Mouse (Mus musculus) midbrain, postnatal 0 days (tissue): ENCODE data around the gene Rab11fip3. TPM values are rescaled to one million over a fixed set of nuclear protein-coding genes. Genes with fewer than 3 reads are reported as not detected.
A peak's percentile ranks its signal among the peaks of the same experiment; 100 is the strongest.
"Not testable (repeated sequence)": the region's sequence is repeated elsewhere in the genome, so short reads cannot be mapped to it uniquely, and the experiment has no call there.

Source experiments
- ATAC-seq: fragments of 200-750 bp; cut with Nextera tagmentation; 2 replicates; pipeline ENCODE4 v1.8.0; 2017; ENCODE audit warnings: moderate number of reproducible peaks, mild to moderate bottlenecking, moderate TSS enrichment, moderate library complexity; ENCODE audit not compliant: low FRiP score
- DNase-seq: peaks from one replicate; pipeline ENCODE4 v3.0.0-alpha.2; 2015; ENCODE audit warnings: low spot score
- H3K27ac ChIP-seq: fragments of 300-500 bp; sonication (generic); 2 replicates; pipeline ENCODE4 v1.5.1; 2014; ENCODE audit warnings: low read depth, mild to moderate bottlenecking, low read length, mixed read lengths
- H3K27me3 ChIP-seq: fragments of 300-500 bp; sonication (generic); 2 replicates; pipeline ENCODE4 v1.6.1; 2014; ENCODE audit warnings: low read length, control low read depth, mixed read lengths; ENCODE audit not compliant: insufficient read depth
- H3K36me3 ChIP-seq: fragments of 300-500 bp; sonication (generic); 2 replicates; pipeline ENCODE4 v1.6.1; 2014; ENCODE audit warnings: low read length, control low read depth, mixed read lengths; ENCODE audit not compliant: insufficient read depth
- H3K4me1 ChIP-seq: fragments of 300-500 bp; sonication (generic); 2 replicates; pipeline ENCODE4 v1.6.1; 2014; ENCODE audit warnings: mild to moderate bottlenecking, control low read depth, antibody characterized with exemption, low read length, mixed read lengths; ENCODE audit not compliant: insufficient read depth
- H3K4me2 ChIP-seq: fragments of 300-500 bp; sonication (generic); 2 replicates; pipeline ENCODE4 v1.6.1; 2014; ENCODE audit warnings: low read depth, mild to moderate bottlenecking, low read length, mixed read lengths; ENCODE audit not compliant: poor library complexity, severe bottlenecking
- H3K4me3 ChIP-seq: fragments of 300-500 bp; sonication (generic); 2 replicates; pipeline ENCODE4 v1.5.1; 2014; ENCODE audit warnings: low read depth, mild to moderate bottlenecking, low read length, moderate library complexity
- H3K9ac ChIP-seq: fragments of 300-500 bp; sonication (generic); replicated peaks from 2 replicates; pipeline ENCODE4 v1.6.1; 2014; ENCODE audit warnings: mild to moderate bottlenecking, low read length, moderate library complexity, mixed read lengths; ENCODE audit not compliant: poor library complexity, severe bottlenecking
- H3K9me3 ChIP-seq: fragments of 300-500 bp; sonication (generic); 2 replicates; pipeline ENCODE4 v1.6.1; 2016; ENCODE audit warnings: low read length, control low read depth
- CTCF ChIP-seq: IDR thresholded peaks from 2 replicates; pipeline ENCODE4 v1.5.1; 2016; ENCODE audit warnings: antibody characterized with exemption, mild to moderate bottlenecking
- WGBS: fragments of 180-500 bp; shearing (Covaris S2); extraction: QIAGEN DNeasy Blood & Tissue Kit; methylation state at CpG from one replicate; pipeline ENCODE4 v1.1.7; 2014; 5-methylcytosine and 5-hydroxymethylcytosine counted together
- polyA plus RNA-seq: library from polyadenylated mRNA; unstranded; fragments of >200 nt; fragmentation: Nextera tagmentation; extraction: Ambion mirVana; gene quantifications from 2 replicates; pipeline ENCODE4 v1.2.1, GENCODE M21; 2015
- total RNA-seq: library from RNA; depleted of rRNA; stranded (reverse); fragments of >200 nt; gene quantifications from 2 replicates; pipeline ENCODE4 v1.2.3, GENCODE M21; 2014

Rab11fip3 gene
- total and polyA plus RNA-seq, 2 experiments from 2014 or later = 18.3 to 34.7 TPM

- DNase-seq = no peak
- Histone ChIP-seq H3K27ac (no peak overlapping the region), H3K4me1 (no peaks in the 10 kb centered on the region), H3K9ac (no peak overlapping the region), H3K36me3 (no peaks in the 10 kb centered on the region), H3K4me3 (no peak overlapping the region), H3K4me2 (no peak overlapping the region), H3K27me3 (peaks cover 1% of the 10 kb centered on the region; the same call in 1 of the 2 replicates), H3K9me3 (no peaks in the 10 kb centered on the region)
- no peak for ATAC-seq
- no peak for TF ChIP-seq CTCF
- 63% methylated on average over 4 of the region's 4 CpGs for WGBS
Observed at GRCm38 (mm10) chr17:26105619-26106018, 36.3 kb upstream of the Rab11fip3 start.

GRCm38 (mm10) chr17:26101478-26101877 is 32.1 kb upstream of the Rab11fip3 start:
- H3K27me3 ChIP-seq = no peaks in the 10 kb centered on the region
- H3K4me3 ChIP-seq = no peak overlapping the region
- no peak for ATAC-seq
- H3K4me1 ChIP-seq = no peaks in the 10 kb centered on the region
- H3K9me3 ChIP-seq = no peaks in the 10 kb centered on the region
- WGBS = 42% methylated on average over 3 of the region's 4 CpGs
- no peak overlapping the region for H3K4me2 ChIP-seq
- no peak for DNase-seq
- no peaks in the 10 kb centered on the region for H3K36me3 ChIP-seq
- no peak for TF ChIP-seq CTCF
- H3K9ac ChIP-seq = no peak overlapping the region
- H3K27ac ChIP-seq = no peak overlapping the region

- Histone ChIP-seq H3K4me2 (no peak overlapping the region), H3K27ac (no peak overlapping the region), H3K36me3 (no peaks in the 10 kb centered on the region), H3K4me1 (no peaks in the 10 kb centered on the region), H3K27me3 (no peaks in the 10 kb centered on the region), H3K9ac (no peak overlapping the region), H3K9me3 (no peaks in the 10 kb centered on the region), H3K4me3 (no peak overlapping the region)
- 38% methylated on average over 2 of the region's 2 CpGs for WGBS
- DNase-seq (no peak), ATAC-seq (no peak)
- TF ChIP-seq CTCF = no peak
Observed at GRCm38 (mm10) chr17:26100166-26100565, 30.8 kb upstream of the Rab11fip3 start.

GRCm38 (mm10) chr17:26099316-26099715 is 30.0 kb upstream of the Rab11fip3 start:
- H3K9ac ChIP-seq, DNase-seq, H3K4me2 ChIP-seq, H3K27me3 ChIP-seq, H3K4me3 ChIP-seq, H3K27ac ChIP-seq, H3K9me3 ChIP-seq, H3K36me3 ChIP-seq, ATAC-seq, H3K4me1 ChIP-seq: not testable (repeated sequence)
- TF ChIP-seq CTCF = peak; percentile 63
- WGBS = 65% methylated on average over 3 of the region's 3 CpGs

- WGBS = 94% methylated on average over 7 of the region's 7 CpGs
- H3K9me3 ChIP-seq = no peaks in the 10 kb centered on the region
- TF ChIP-seq CTCF = no peak
- DNase-seq = no peak
- no peaks in the 10 kb centered on the region for H3K27me3 ChIP-seq
- no peak overlapping the region for H3K4me2 ChIP-seq
- no peak overlapping the region for H3K4me3 ChIP-seq
- H3K9ac ChIP-seq = no peak overlapping the region
- H3K36me3 ChIP-seq = no peaks in the 10 kb centered on the region
- ATAC-seq = no peak
- no peak overlapping the region for H3K27ac ChIP-seq
- H3K4me1 ChIP-seq = no peaks in the 10 kb centered on the region; the same call in 1 of the 2 replicates
Observed at GRCm38 (mm10) chr17:26098461-26098860, 29.1 kb upstream of the Rab11fip3 start.

GRCm38 (mm10) chr17:26095121-26095740 is 25.9 kb upstream of the Rab11fip3 start, which contains the start of gene Nme4:
Gene Nme4, minus strand, starts transcription at chr17:26095602.
- Histone ChIP-seq H3K9me3 (no peaks in the 10 kb centered on the region), H3K9ac (peak within 1 kb of the TSS; percentile 67), H3K4me1 (no peaks in the 10 kb centered on the region; the same call in 1 of the 2 replicates), H3K36me3 (no peaks in the 10 kb centered on the region), H3K27ac (no peak within 1 kb of the TSS), H3K4me2 (peak within 1 kb of the TSS; percentile 90), H3K4me3 (peak within 1 kb of the TSS; percentile 57), H3K27me3 (no peaks in the 10 kb centered on the region)
- ATAC-seq (peak; percentile 63), DNase-seq (peak; percentile 54)
- 2% methylated on average over 47 of the region's 47 CpGs for WGBS
- TF ChIP-seq CTCF = no peak
